Mouse (Mus musculus) small intestine, adult 2 months (tissue): ENCODE results near the gene D330045A20Rik.
"Not testable (repeated sequence)": the region's sequence is repeated elsewhere in the genome, so short reads cannot be mapped to it uniquely, and the experiment has no call there.

ENCODE experiments used
- CTCF ChIP-seq: fragments of 200-500 bp; IDR thresholded peaks from 2 replicates; pipeline ENCODE4 v1.5.1; 2012; ENCODE audit warnings: low read depth, mild to moderate bottlenecking, control low read depth, inconsistent platforms, low read length, moderate library complexity, mixed read lengths; ENCODE audit not compliant: insufficient replicate concordance, insufficient read length; ENCODE audit errors: extremely low read depth
- POLR2A ChIP-seq: fragments of 200-500 bp; IDR thresholded peaks from 2 replicates; pipeline ENCODE4 v1.6.1; 2012; ENCODE audit warnings: low read depth, mild to moderate bottlenecking, control low read depth, inconsistent platforms, low read length, moderate library complexity

DNA sequence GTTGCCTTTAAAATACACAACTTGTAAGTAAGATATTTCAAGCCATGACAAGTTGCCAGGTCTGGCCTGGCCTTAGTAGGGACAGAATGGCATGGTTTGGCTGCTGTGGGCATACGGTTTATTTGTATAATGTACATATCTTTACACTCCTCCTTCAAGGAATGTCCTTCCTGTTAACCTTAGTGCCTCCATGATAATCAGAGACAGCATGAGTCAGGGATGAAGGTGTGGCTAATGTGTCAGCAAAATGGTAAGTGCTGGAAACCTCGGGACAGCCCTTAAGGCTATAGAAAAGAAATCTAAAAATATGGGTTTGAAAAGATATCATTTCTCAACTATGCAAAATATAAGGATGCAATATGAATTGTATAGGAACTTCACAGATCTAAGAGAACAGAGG, 106.5 kb downstream of the D330045A20Rik start:
- TF ChIP-seq CTCF, POLR2A: not testable (repeated sequence)
